Mouse (Mus musculus) cerebellum, postnatal 14 days (tissue): ENCODE results near the gene Dgki.
A peak's percentile ranks its signal among the peaks of the same experiment; 100 is the strongest.

Experiments used
- DNase-seq, 2 experiments: peaks; one replicate each; pipeline ENCODE4 v3.0.0; 2021; ENCODE audit warnings: mixed read lengths in 2 of 2

The Dgki gene

GRCm38 (mm10) chr6:36842101-36842922 lies 457.7 kb downstream of the Dgki start:
- no peak for DNase-seq

GRCm38 (mm10) chr6:36841701-36842100 lies 458.3 kb downstream of the Dgki start:
- no peak for DNase-seq

DNA sequence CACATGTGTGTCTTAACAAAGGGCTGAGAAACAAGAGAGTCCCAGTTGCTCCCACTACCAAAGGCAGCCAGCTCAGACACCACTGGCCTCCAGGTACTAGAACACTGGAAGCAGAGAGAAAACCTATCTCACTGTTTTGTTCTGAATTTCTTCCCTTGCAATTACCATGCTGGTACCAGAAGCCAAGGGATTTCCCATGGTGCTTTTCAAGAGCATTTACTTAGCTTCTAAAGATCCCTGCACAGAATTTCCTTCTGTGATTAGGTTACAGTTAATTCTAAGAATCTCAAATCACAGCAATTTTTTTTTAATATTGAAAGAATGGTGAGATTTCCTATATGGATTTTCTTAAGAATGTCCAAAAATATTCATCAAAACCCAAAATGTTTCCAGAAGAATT lies 458.8 kb downstream of the Dgki start:
- no peak for DNase-seq

DNA sequence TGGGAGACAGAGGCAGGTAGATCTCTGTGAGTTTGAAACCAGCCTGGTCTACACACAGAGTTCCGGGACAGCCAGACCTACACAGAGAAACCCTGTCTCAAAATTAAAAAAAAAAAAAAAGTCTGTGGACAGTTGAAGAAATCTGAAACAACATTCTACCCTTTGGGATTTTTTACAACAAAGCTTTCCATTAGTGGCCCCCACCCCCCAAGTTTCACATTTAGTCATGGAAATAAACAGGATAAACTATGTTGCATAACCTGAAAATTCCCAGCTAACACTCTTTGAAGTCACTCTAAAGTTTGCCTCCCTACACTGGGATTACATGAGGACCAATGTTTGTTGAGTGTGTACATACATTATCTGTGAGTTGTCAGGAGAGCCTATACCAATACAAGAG lies 461.2 kb downstream of the Dgki start:
- no peak for DNase-seq

DNA sequence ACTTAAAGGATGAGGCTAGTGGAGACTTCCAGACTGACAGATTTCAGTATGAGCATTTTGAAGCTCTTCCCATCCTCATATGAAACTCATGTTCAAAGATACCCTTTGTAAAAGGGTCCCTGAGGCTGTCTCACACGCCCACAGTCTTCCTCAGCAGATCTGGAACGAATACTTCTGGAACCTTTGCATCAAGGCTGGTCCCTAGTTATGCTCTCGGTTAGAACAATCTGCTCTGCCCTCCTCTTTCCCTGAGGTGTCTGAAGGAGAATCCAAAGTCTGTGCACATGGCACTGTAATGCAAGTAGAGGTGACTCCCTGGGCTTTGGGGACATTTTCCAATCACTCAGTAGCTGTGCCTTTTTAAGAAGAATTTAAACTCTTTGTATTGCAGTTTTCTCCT lies 464.6 kb downstream of the Dgki start:
- DNase-seq = peak in 1 of 2 experiments; percentile 52

- no peak for DNase-seq
Observed at GRCm38 (mm10) chr6:36834695-36835265, 465.2 kb downstream of the Dgki start.

DNA sequence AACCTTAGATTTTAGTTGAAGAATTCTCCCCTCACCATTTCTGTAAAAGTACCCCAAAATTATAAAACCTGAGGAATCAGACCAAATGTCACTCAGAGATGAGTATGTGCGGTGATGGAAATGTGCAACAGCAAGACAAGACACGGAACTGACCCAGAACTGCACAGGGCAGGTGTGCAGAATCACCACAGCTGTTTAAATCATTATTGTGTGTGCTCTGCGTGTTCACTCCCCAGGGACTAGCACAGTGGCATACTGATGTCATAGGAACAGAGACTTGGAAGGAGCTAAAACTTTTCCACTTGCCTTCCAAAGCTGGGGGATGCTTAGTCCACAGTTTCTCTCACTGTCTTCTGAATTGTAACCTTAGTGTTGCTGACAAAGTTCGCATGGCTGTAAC lies 467.3 kb downstream of the Dgki start:
- DNase-seq = no peak

GRCm38 (mm10) chr6:36832207-36832606 lies 467.8 kb downstream of the Dgki start:
- no peak for DNase-seq

DNA sequence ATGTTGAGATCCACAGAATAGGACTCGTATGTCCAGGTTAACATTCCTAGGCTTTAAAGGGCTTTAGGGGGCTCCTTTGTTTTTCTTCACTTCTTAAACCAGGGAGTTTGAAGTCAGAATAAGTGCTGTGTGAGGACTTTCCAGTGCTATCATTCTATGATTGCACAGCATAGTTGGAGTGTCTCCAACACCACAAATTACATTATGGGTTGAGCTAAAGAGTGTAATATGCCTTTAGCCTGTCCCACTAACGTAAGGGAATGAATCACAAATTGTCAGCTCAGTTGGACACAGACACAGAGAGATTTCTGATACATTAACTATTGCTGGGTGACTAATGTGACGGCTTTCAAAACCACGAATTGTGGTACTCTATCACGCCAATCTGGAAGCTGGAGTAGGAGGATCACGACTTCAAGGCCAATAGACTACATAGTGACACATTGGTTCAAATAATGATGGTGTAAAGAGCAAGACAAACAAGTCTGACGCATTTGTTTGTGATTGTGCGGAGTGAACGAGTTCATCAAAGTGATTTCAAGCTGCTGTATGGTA lies 469.5 kb downstream of the Dgki start:
- no peak for DNase-seq

GRCm38 (mm10) chr6:36819784-36820050 lies 480.3 kb downstream of the Dgki start:
- DNase-seq = no peak

- peak; percentile 92 to 95 for DNase-seq
Observed at GRCm38 (mm10) chr6:36819019-36819783, 480.8 kb downstream of the Dgki start.

DNA sequence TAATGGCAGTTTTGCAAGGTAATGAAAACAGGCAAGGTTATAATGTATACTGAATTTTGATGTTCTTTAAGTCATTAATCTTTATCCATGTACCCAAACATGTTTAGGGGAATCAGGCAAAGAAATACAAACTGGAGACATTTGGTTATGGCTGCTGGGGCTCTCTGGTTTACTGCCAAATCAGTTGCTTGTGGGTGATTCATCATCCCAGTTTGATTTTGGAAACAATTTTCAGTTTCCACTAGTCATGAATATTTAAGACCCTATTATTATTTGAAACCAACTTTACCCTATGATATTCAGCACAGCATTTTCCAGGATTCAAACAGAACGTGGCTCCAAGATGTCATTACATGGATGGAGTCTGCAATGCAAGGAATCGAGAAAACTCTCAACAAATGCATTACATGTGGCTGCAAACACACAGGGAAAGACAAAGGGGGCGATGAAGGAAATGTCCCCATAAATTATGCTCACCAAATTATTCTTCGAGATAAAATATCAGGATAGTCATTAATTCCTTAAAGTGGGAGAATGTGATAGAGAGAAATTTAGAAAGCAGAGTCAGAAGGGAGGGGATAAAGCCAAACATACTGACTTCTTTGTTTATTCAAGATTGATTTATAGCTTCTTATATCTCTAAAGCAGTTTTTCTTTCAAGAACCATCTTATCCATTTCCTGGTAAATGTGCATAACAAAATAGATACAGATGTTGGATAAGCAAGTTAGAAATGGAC lies 481.5 kb downstream of the Dgki start:
- peak; percentile 32 to 58 for DNase-seq

DNA sequence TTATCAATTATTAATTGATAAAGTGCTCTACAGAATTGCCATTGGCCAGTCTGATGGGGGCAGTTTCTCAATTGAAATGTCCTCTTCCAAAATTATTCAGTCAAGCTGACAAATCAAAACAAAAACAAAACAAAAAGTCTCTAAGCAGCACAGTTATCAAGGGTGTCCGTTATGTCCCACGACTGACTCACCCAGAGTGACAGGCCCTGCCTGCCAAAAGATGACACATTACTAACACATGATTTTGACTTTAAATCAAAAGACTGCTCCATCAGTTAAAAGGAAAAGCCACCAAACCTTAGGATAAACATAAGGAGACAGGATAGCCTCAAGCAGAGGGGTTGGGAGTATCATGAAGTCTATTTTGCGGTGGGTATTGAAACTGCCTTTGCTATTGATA lies 483.3 kb downstream of the Dgki start:
- DNase-seq = no peak

DNA sequence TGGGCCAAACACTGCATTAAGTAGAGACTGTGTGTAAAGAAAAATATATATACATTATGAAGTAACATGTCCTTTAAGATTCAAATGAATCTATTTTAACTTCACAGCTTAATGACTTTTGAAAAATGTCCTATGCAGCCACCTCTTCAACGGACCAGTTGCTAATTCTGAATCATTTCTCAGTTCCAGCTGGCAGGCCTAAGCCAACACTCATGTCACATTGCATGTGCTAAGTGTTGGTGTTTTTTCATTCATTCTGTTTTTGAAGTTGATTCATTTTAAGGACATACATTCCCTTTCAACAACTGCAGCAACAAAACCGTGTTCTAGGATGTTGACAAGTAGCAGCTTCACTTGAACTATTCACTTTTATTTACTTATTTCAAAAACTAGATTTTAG lies 484.0 kb downstream of the Dgki start:
- no peak for DNase-seq

GRCm38 (mm10) chr6:36812666-36813515 lies 487.1 kb downstream of the Dgki start:
- DNase-seq = no peak

DNA sequence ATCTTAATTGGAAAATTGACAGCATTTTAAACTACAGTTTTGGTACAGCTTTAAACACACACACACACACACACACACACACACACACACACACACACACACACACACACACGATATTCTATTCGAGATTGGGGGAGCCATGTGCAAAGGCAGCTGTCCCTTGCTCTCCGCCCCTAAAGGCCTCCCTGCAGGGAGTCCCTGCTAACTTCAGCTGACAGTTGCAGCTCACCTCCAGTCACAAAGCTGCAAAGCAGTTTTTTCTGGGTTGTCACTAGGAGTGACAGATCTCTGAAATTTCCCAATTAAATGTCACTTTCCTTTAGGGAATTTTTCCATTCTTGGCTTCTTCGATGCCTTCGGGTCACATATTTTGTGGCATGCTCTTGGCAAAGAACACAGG lies 489.5 kb downstream of the Dgki start:
- DNase-seq = peak; percentile 45 to 54

DNA sequence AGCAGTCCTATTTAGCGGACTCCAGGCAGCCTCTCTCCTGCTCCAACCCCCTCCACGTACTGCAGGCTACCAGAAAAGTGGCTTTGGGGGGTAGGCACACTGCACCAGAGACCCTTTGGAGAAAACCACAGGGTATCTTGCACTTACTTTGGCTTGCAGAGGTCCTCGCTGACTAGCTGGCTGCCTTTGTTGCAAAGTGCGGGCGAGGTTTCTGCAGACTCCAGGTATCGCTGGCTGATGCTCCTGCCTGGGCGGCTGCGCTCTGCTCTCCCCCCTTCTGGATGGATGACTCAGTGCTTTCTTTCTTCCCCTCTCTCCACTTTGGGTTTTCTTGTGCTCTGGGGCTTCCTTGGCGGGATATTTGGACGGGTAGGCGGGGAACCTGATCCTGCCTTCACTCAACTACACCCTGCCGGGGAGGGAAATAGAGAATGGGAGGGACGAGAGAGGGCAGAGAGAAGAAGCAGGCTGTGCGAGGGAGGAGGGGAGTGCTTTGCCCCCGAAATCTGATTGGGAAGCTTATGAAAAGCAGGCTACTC lies 490.2 kb downstream of the Dgki start, which contains the start of gene Ptn:
Gene Ptn (minus strand): TSS at position 474 of the 539 bp plus-strand sequence.
- DNase-seq = peak; percentile 54 to 67

GRCm38 (mm10) chr6:36809311-36809726 lies 490.7 kb downstream of the Dgki start:
- DNase-seq = peak; percentile 87 to 89

GRCm38 (mm10) chr6:36808306-36809058 lies 491.5 kb downstream of the Dgki start:
- no peak for DNase-seq

GRCm38 (mm10) chr6:36806906-36807305 lies 493.1 kb downstream of the Dgki start:
- no peak for DNase-seq
